Mouse (Mus musculus): ENCODE measurements around the gene Trak2.
A peak's percentile ranks its signal among the peaks of the same experiment; 100 is the strongest.

DNA sequence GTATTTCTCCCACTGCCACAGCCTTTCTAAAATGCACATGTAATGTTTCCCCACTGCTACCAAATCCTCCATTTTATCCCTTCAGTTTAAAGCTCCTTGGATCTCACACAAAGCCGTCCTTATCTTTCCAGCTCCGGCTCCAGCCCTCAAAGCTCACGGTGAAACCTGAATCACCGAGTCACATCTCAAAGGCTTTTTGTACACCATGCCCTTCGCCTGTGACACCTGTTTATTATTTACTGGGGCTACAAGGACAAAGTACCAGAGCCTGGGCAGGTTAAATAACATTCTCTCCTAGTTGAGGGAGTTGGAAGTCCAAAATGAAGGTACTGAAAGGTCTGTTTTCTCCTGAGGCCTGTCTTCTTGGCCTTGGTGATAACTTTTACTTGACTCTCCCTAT, 3.2 kb downstream of the Trak2 start:
- TF ChIP-seq GATA1 (IDR thresholded peaks at IDR 0.05; ENCODE audit: low read length) (peak; percentile 70), TAL1 (IDR thresholded peaks at IDR 0.05; ENCODE audit: low read length) (no peak)
